ENCODE assay signal across 9 mouse cellular contexts in the genomic region with DNA sequence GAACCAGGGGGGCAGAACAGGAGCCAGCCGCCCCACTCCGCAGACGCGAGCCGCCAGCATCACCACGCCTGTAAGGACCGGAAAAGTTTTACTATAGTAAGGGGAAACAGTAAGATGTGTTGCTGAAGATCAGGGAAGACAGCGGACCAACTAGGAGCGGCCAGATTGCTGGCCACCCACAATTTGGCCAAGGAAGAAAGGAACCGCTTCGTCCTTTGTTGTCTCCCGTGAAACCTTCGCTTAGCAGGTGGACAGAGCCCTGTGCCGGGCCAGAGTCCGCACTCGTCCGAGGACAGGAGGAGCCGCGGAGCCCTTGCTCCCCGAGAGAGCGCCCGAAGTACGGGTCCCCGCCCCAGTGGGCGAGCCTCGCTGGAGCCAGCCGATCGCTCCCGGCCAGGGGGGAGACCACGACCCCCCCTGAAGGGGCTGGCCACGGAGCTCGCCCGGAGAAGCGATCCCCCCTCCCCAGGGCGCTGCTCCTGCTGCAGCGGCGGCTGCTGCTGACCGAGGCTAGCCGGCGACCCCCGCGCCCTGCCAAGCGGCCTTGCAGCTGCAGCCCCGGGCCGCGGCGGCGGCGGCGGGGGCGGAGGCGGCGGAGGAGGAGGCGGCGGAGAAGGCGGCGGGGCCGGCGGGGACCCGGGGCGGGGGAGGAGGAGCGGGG. TPM values are rescaled to one million over a fixed set of nuclear protein-coding genes. Genes with fewer than 3 reads are reported as not detected.
DNase-seq lines count a peak whose midpoint lies in the region; ATAC-seq lines count a peak whose summit lies in the region.
"Had no signal": no experiment of that assay in that cellular context is flagged by ENCODE, and none has a peak within 500 bp of the region (broad histone marks: within the 10 kb centered on the region; RNA-seq: fewer than 3 reads in every experiment).

No protein-coding gene starts in this region.

- no peaks in the 10 kb centered on the region for H3K36me3 ChIP-seq in intestine, embryonic 16.5 days (ENCODE audit: control insufficient read depth, insufficient read depth, low read length)
- peaks cover 23% of the 10 kb centered on the region for H3K36me3 ChIP-seq in midbrain, embryonic 13.5 days
- H3K36me3 ChIP-seq: G1E had no signal

- 0 out of 2 replicates have a peak, but pooled peaks have one; percentile 12 for ATAC-seq in intestine, embryonic 16.5 days
- ATAC-seq in midbrain, embryonic 13.5 days, result no peak
- ATAC-seq in frontal cortex, adult (ENCODE audit: low TSS enrichment), result no peak

- H3K9ac ChIP-seq in intestine, embryonic 16.5 days (ENCODE audit: low read depth, low read length), result no peak overlapping the region
- peak overlapping the region; percentile 100 for H3K9ac ChIP-seq in midbrain, embryonic 13.5 days (replicated peaks)

- H3K4me3 ChIP-seq in intestine, embryonic 16.5 days (ENCODE audit: low read length), result peak overlapping the region; percentile 44
- H3K4me3 ChIP-seq in midbrain, embryonic 13.5 days (replicated peaks), result peak overlapping the region; percentile 96

- H3K4me2 ChIP-seq in intestine, embryonic 16.5 days (ENCODE audit: low read depth, low read length), result peak overlapping the region; percentile 80
- H3K4me2 ChIP-seq in midbrain, embryonic 13.5 days (replicated peaks), result peak overlapping the region; percentile 91

- peaks cover 39% of the 10 kb centered on the region for H3K4me1 ChIP-seq in intestine, embryonic 16.5 days (ENCODE audit: control insufficient read depth, insufficient read depth, low read length)
- peaks cover 9% of the 10 kb centered on the region; the same call in 1 of the 2 replicates for H3K4me1 ChIP-seq in midbrain, embryonic 13.5 days (replicated peaks)

- peak; percentile 77 for DNase-seq in heart, adult 11 months
- DNase-seq in heart, postnatal 4 days, result no peak
- DNase-seq in thymus, postnatal 4 days, result peak; percentile 15
- no peak for DNase-seq in thymus, postnatal 14 days
- DNase-seq in spleen, adult 18-20 months, result no peak

- H3K27me3 ChIP-seq in intestine, embryonic 16.5 days (replicated peaks; ENCODE audit: control insufficient read depth, insufficient read depth, low read length), result peaks cover 82% of the 10 kb centered on the region
- no peaks in the 10 kb centered on the region for H3K27me3 ChIP-seq in midbrain, embryonic 13.5 days

- under 1% methylated on average over 31 of the region's 62 CpGs for WGBS in intestine, embryonic 16.5 days
- WGBS in midbrain, embryonic 13.5 days, result 0% methylated on average over 31 of the region's 62 CpGs

- H3K27ac ChIP-seq in intestine, embryonic 16.5 days (ENCODE audit: low read length), result no peak overlapping the region
- H3K27ac ChIP-seq in midbrain, embryonic 13.5 days, result peak overlapping the region; percentile 100

- no peaks in the 10 kb centered on the region for H3K9me3 ChIP-seq in intestine, embryonic 16.5 days (ENCODE audit: control insufficient read depth, low read length)
- no peaks in the 10 kb centered on the region for H3K9me3 ChIP-seq in midbrain, embryonic 13.5 days

RNA-seq across cellular contexts. Expression of gene Pou3f3, which starts 0.9 kb away (rescaled TPM):
- total RNA-seq in heart, postnatal 4 days (2021), result under 1 TPM in 1 of 2 experiments, not detected in 1; 0.02 TPM
- polyA plus RNA-seq in intestine, embryonic 16.5 days (2015; fragmentation: Nextera tagmentation; extraction: Ambion mirVana), result 0.18 and 0.21 TPM in 2 replicates
- polyA plus RNA-seq in midbrain, embryonic 13.5 days (2015; fragmentation: Nextera tagmentation; extraction: Ambion mirVana), result 28.2 and 28.4 TPM in 2 replicates
- polyA plus RNA-seq: G1E had no signal

Comparison
In these comparisons a context has a peak if more than half of its experiments do, and no peak if none do; other contexts are left out.
1. DNase-seq: peak in heart, adult 11 months (single experiment) and thymus, postnatal 4 days (single experiment); none in heart, postnatal 4 days (single experiment), thymus, postnatal 14 days (single experiment) and spleen, adult 18-20 months (0 of 2).
2. RNA of gene Pou3f3, which starts 0.9 kb away (polyA plus RNA-seq): 28.2 to 28.4 TPM in midbrain, embryonic 13.5 days; 0.18 to 0.21 TPM in intestine, embryonic 16.5 days; every median in the first group is over 10 times any median in the second.